Mouse (Mus musculus): ENCODE data around the gene Cacnb3.
A peak's percentile ranks its signal among the peaks of the same experiment; 100 is the strongest.

DNA sequence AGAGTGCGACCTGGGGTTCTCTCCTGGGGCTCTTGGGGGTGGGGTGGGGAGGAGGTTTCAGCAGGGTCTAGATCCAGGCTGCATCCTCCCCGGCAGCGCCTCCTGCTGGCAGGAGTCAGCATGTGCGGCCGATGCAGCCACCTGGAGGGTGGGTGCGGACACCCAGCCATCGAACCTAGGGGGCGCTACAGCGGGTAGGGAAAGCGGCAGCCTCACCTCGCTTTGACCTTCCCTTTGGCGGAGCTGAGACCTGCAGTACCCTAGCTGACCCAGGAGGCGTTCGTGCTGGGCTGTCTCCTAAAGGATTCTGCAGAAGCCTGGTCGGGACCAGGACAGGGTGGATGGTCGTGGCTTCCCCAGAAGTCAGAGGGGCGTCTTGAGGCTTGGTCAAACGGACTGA is 853 bp downstream of the Cacnb3 start:
- TF ChIP-seq CTCF (IDR thresholded peaks at IDR 0.05; ENCODE audit: control insufficient read depth, insufficient read depth, insufficient read length) = peak; percentile 100
- no peak for TF ChIP-seq FOSL1 (IDR thresholded peaks at IDR 0.05; ENCODE audit: insufficient read depth, low read length, poor library complexity, severe bottlenecking)
- TF ChIP-seq USF1 (IDR thresholded peaks at IDR 0.05; ENCODE audit: low read depth) = no peak
- TF ChIP-seq MYOD1 (IDR thresholded peaks at IDR 0.05; ENCODE audit: control insufficient read depth, insufficient read length, low read depth) = no peak
- no peak for TF ChIP-seq MYOG (IDR thresholded peaks at IDR 0.05; ENCODE audit: control insufficient read depth, extremely low read depth, insufficient read length)
